Mouse (Mus musculus) regulatory T cell (primary cell): ENCODE results near the gene Usp2.
"Not testable (repeated sequence)": the region's sequence is repeated elsewhere in the genome, so short reads cannot be mapped to it uniquely, and the experiment has no call there.

ENCODE experiments used
- in situ Hi-C: fragments of 300-600 bp; cut with MboI, MseI; formaldehyde crosslinking; loops from one replicate; pipeline ENCODE4 v1.15.1; 2025; ENCODE audit warnings: high pct_unique_total_duplicates

Usp2 gene

DNA sequence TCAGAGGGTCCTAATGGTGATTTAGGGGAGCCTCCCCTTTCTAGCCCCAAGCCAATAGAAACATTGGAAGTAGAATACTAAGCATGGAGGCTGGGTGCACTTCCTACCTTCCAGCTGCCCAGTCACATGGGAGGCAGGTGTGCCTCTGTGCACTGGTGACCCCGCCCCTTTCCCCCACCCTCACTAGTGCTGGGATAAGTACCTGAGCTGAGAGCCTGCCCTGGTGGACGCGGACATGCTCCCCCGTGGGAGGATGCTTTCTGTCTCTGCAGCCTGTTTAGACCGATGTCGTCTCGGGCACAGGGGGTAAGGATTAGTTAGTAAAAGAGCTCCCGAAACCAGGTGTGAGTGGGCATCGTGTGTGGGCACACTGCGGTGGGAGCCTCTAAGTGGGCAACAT, 20.1 kb downstream of the Usp2 start:
- in situ Hi-C loops, result loop anchor here (25.0 kb wide), 1 partner anchor 550 kb away; no protein-coding TSS in a partner anchor

DNA sequence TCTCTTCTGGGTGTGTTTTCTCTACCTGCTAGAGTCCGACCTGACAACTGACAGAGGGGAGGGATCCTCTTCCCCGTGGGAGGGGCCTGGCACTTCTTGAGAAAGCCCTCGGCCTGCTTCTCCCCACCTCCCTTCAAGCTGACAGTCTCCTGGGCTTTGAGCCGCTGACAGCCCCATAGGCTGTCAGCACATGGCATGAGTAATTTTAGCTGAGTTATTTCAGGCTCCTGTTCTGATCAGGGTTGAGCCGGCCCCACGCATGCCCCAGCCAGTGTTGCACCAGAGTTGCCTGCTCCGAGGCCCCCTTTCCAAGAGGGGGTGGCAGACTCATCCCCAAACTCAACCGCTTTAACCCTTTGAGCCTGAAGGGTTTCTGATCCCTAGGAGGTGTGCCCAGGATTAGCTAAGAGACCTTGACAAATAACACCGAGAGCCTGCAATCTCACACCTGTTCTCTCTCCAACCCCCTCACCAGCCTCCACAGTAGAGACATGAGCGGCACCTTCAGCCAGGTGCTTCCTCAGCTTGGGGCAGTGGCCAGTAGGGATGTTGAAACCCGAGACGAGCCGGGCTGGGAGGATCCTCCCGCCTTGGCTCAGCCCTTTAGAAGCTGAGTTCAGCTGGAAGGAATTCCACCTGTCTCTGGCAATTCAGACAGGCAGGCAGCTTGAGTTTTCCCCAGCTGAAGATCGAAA, 21.1 kb downstream of the Usp2 start:
- in situ Hi-C loops, result loop anchor here (25.0 kb wide), 1 partner anchor 551 kb away; no protein-coding TSS in a partner anchor

DNA sequence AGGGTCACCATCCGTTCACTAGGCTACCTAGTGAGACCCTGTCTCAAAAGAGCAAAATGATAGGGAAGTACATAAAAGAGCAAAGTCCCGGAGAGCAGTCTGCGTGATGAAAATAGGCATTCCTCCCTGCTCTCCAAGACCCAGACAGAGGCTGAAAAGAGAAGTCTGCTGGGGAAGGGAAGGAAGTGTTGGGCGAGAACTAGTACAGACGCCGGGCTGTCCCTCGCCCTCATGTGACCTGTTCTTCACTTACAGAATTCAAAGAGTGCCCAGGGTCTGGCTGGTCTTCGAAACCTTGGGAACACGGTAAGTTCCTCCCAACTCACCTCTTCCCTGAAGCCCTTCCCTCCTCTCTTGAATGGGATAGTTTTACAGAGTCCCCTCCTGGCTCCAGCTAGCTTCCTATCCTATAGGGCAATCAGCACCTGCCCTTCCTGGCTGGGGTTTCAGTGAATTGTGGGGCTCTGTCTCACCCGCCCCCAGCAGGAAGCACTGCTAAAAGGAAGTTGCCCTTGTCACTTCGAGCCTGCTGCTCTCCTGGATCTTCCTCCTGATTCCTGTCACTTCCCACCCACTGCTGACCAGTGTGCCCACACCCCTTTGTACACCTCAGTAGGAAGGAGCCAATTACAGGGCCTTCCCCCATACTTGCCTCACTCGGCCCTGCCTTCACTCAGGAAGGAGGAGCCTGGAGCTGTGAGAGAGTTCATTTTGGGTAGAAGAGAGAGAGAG, 22.2 kb downstream of the Usp2 start:
- in situ Hi-C loops, result loop anchor here (25.0 kb wide), 1 partner anchor 552 kb away; no protein-coding TSS in a partner anchor

DNA sequence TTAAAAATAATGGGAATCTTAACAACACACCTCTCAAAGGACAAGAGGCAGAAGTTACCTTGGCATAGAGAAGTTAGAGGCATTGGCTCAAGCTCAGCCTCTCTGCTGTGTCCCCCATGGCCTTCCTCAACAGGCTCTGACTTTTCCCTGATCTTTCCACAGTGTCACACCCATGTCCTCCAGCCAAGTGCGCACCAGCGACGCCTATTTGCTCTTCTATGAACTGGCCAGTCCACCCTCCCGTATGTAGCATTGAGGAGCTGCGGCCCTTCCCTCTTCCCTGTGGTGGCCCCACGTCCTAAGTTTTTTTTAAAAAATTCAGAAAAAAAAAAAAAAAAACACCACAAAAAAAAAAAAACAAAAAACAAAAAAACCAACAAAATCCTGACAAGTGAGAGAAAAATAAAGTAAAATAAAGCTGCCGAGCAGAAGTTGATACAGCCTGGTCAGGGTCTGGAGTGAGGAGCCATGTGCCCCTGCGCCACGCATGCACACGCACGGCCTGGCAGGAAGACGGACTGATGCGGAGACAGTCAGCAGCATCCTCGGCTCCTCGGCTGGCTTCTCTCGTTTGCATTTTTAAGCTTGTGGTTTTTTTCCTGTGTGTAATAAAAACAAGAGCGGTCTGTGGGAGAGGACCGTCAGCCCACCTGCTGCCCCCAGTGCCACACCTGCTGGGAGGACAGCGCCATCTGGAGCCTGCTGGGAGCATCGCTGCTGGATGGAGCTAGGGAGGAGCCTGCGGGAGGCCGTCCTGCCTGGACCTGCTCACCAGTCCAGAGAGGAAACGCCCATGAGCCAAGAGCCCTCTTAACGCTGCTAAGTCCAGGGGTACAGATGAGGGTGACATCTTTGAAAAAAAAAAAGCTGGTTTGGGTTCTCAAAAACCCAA, 27.0 kb downstream of the Usp2 start:
- in situ Hi-C loops, result loop anchor here (25.0 kb wide), 1 partner anchor 557 kb away; no protein-coding TSS in a partner anchor

DNA sequence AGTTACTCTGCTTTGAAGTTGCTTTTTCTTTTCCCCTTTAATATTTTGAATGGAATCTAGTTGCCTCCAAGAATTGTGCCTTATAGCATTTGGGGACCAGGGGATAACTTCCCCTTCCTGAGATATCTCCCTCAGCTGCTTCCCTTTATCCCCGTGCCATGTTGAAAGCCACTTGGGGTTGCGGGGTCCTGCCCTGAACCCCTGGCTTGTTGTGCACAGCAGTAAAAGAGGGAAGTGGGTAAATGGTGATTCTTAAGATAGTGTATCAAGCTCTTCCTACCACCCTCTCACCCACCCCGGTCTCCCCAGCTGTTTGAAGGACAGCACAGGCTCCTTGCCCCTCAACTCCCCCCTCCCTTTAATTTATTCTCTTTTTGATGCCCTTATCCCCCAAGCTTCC, 27.9 kb downstream of the Usp2 start:
- in situ Hi-C loops, result loop anchor here (25.0 kb wide), 1 partner anchor 557 kb away; no protein-coding TSS in a partner anchor

DNA sequence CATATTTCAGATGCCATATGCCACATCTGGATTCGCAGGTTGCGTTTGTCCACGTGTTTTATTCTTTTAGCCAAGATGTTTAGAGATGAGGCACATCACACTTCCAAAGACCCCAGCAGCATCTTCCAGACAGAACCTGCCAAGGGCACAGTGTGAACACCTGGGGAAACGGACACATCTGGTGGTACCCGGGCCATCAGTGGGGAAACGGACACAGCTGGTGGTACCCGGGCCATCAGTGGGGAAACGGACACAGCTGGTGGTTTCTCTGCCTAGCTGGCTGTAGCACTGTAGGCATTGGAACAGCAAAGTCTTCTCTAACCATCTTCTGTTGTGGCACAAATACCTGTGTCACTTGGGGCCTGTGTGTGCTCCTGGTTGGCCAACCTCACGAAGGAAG, 29.0 kb downstream of the Usp2 start:
- in situ Hi-C loops, result loop anchor here (25.0 kb wide), 1 partner anchor 558 kb away; no protein-coding TSS in a partner anchor

DNA sequence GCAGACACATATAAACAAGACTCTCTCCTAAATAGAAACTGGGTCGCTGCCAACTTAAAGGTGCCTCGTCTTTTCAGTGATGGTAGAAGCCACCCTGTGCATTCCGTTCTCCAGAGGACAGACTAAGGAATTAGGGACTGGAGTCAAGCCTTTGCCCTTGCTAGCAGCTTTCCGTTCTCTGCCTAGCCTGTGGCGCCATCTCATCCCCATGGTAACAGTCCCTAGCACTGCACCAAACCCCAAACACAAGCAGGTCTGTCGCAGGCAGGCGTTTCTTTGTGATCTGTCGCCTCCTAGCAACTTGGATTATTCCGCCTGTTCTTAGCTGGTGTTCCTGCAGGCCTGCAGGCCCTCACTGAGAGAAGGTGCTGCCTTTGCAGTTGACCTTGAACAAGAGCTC, 29.7 kb downstream of the Usp2 start:
- in situ Hi-C loops, result loop anchor here (25.0 kb wide), 1 partner anchor 559 kb away; no protein-coding TSS in a partner anchor

DNA sequence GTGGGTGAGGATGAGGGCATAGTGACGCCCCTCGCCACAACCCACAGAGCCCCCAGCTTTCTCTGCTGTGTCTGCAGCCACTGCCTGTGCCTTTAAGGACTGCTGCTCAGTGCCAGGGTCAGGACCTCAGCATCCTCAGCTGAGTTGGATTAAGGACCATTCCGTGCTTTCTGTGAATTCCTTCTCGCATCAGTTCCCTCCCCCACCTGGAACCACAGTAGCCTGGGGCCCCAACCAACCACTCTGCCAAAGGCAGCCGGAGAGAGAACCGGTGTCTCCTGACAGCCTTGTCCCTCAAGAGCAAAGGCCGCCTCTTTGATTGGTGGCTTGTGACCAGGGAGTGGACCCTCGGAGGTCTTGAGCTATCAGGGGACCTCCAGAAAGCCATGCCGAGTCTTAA, 34.7 kb downstream of the Usp2 start, which contains the start of gene Mfrp:
Gene Mfrp, plus strand, starts transcription at position 240 of the 400 bp plus-strand sequence.
- in situ Hi-C loops, result no loop called here

DNA sequence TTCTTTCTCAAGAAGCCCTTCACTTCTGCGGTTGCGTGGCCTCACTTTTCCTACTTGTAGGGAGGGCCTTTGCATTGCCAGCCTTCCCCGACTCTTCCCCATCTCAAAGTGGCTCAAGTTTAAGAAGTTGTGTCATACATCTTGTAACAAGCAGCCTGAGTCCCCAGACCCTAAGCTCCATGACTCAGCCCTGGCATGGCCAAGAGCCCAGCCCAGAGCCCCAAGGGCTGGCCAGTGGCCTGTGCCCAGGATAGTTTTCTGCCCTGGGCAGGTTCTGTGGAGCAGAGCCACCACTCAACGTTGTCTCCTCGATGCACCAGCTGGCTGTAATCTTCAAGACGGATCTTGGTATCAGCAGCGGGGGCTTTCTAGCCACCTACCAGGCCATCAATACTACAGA, 38.1 kb downstream of the Usp2 start:
- in situ Hi-C loops, result no loop called here

DNA sequence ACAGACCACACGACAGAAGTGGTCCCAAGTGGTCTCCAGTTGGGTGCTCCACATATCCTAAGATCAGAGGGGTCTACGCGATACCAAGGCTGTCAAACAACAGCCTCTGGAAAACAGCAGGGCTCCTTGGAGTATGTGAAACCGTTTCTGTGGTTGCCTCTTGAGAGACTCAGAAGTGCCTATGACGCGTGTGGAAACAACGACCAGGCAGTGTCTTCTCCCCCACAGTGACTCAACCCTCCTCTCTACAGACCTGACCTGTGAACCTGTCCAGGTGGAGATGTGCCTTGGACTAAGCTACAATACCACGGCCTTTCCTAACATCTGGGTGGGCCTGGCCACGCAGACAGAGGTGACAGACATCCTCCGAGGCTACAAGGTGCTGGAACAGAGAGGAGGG, 39.0 kb downstream of the Usp2 start:
- in situ Hi-C loops, result no loop called here

DNA sequence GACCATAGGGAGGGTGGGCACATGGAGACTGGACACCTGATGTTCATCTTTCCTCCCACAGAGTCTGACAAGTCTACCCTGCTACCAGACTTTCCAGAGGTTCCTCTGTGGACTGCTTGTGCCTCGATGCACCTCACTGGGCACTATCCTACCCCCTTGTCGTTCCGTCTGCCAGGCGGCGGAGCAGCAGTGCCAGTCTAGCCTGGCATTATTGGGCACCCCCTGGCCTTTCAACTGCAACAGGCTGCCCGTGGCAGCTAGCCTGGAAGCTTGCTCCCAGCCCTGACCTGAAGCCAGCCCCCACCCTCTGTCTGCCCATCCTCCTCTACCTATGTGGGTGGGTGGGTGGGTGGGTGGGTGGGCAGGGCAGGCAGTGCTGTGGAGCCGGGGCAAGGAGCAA, 39.4 kb downstream of the Usp2 start:
- in situ Hi-C loops, result no loop called here

DNA sequence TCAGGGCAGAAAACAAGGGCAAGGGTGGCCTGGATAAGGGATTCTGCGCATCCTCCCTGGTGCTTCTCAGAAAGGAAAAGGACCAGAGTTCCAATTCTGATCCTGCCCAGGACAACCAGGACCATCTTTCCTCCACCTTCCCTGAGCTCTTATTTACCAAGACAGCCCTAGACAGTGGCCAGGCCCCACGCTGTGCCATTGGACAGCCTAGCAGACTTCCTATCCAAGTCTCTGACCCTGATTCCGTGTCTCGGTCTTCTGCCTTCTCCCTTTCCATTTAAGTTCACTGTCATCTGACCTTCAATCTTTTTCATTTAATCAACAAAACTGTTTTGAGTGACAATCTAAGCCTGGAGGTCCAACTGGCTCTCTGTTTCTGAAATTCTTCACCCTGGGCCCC, 39.8 kb downstream of the Usp2 start:
- in situ Hi-C loops, result no loop called here

DNA sequence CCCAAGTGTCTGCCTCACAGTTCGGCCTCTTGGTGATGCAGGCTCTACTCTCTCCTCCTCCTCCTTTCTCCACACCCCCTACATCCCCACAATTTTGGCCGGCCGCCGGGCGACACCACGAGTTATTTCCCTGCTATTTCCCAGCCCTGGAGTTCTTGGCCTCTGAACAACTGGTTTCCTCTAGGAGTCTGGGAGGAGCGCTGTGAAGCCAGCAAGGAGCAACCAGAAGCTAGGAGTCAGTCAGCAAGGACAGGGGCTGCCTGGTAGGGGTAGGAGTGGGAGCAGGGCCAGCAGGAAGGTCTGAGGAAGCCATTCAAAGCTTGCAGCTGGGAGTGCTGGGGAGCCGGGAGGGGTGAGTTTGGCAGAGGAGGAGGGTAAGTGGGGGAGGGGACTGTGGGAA, 40.3 kb downstream of the Usp2 start, which contains the start of gene C1qtnf5:
Gene C1qtnf5, plus strand, starts transcription at position 136 of the 400 bp plus-strand sequence.
- in situ Hi-C loops, result no loop called here

DNA sequence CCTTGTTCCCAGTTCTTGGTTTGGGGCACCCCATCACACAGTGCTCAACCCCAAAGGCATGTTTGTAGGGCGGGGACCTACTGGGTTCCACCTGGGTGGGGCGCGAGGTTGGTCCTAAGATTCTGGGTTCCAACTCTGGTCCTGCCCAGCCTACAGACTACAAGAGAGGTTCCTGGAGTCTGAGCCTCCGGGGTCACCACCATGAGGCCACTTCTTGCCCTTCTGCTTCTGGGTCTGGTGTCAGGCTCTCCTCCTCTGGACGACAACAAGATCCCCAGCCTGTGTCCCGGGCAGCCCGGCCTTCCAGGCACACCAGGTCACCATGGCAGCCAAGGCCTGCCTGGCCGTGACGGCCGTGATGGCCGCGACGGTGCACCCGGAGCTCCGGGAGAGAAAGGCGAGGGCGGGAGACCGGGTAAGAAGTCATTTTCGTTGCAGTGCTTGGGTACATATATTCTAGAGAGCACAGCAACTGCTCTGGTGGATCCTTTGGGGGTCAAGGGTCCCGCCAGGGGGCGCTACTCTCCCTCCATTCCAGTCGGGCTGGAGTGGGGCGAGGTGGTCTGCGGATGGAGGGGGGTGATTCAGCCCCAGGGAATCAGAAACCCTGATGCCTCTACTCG, 40.8 kb downstream of the Usp2 start:
- in situ Hi-C loops, result no loop called here

DNA sequence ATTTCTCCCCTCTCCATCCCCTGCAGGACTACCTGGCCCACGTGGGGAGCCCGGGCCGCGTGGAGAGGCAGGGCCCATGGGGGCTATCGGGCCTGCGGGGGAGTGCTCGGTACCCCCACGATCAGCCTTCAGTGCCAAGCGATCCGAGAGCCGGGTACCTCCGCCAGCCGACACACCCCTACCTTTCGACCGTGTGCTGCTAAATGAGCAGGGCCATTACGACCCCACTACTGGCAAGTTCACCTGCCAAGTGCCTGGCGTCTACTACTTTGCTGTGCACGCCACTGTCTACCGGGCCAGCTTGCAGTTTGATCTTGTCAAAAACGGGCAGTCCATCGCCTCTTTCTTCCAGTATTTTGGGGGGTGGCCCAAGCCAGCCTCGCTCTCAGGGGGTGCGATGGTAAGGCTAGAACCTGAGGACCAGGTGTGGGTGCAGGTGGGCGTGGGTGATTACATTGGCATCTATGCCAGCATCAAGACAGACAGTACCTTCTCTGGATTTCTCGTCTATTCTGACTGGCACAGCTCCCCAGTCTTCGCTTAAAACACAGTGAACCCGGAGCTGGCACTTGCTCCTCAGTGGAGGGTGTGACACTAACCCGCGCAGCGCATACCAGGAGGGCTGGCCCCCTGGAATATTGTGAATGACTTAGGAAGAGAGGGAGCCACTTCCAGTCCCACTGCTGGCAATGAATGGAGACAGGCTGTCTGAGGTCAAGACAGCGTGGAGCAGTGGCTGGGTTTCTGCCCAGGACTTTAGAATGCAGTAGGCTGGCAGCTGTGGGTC, 41.6 kb downstream of the Usp2 start:
- in situ Hi-C loops, result no loop called here

DNA sequence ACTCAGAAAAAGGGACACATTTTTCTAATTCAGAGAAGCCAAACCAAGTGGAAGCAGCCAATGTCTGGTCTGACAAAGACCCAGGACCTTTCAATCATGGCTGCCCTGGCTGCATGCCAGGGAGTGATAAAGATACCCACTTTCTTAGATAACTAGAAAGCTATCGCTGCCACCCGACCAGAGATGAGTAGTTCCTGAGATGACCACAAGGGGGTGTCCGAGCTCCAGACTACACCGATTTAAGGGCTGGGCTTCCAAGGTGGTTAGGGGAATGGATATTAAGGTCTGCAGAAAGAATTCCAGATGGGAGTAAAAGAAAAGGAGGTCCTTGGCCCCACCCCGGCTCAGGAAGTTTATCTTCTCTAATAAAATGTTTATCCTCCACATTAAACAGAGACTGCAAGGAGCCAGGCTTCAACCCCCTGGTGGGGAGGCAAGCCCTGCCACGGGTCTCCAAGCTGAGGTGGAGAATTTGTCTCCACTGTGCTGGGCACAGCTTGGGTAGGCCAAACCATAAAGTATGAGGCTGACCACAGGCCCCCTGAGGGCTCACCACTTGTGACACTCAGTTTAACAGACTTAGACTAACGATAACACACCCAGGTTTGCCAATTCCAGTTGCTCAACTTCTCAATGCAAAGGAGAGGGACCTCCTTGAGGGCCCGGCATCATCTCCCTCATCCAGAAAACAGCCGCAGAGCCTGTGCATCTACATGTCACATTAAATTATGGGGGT, 42.7 kb downstream of the Usp2 start:
- in situ Hi-C loops, result no loop called here

DNA sequence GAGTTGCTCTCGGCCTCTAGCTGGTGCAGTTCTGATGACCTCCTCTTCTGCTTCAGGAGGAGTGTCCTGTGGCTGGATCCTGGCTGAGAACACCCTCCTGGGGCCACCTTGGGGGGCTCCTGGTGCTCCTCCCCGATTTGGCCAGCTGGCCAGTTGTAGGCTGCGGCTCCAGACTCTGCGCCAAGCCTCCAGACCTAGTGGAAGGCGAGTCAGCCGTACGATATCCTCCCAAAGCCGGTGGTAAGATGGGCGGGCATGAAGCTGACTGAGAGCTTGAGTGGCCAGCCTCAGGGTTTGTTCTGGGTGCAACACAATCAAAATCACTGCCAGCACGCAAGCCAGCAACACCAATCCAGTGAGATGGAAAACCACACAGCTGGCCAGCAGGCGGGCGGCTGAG, 45.1 kb downstream of the Usp2 start:
- in situ Hi-C loops, result not testable (repeated sequence)

DNA sequence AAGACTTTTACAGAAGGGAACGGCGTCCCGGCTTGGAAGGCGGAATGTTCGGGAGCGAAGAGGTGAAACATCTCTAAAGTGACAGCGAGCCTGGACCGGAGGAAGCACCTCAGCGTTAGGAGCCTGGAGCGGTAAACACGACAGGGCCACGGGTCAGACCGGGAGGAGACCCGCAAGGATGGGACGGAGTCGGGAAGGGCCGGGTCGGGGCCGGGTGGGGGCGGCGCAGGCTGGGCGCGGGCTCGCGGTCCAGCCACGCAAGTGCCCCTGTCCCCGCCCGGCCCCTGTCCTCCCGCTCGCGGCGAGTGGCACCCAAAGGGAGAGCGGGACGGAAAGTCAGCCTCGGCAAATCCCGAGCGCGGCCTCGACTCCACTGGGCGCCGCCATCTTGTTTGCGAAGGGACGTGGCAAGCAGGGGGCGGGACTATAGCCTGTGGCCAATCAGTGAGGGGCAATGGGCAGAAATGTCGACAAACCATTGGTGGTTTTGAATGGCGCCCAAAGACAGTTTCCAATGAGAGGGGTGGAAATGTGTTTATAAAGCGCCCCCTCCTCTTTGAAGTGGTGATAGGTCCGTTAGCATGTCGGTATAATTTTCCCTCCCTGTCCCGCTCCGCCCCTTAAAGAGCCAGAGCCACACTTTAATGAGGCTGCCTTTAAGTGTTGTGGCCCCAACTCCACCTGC, 46.4 kb downstream of the Usp2 start, which contains the start of the genes Gm49380 and Rnf26:
Gene Gm49380, minus strand, starts transcription at position 396 of the 685 bp plus-strand sequence.
Gene Rnf26, minus strand, starts transcription at position 413 of the 685 bp plus-strand sequence.
- in situ Hi-C loops, result no loop called here

DNA sequence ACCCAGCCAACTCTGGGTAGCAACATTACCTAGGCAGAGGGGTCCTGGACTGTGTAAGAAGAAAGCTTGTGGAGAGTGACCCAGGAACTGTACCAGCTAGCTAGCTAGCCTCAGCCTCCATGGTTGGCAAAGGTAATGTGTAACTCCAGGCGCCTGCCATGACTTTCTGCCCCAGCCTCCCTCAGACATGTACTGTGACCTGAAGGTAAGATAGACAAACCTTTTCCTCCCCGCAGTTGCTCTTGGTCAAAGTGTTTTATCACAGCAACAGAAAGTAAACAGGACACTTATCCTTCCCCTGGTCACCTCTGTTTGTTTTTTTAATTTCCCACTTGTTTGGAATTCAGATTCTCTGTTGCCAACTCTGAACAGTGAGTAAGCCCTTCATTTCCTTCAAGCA, 47.6 kb downstream of the Usp2 start:
- in situ Hi-C loops, result no loop called here
